Mouse (Mus musculus) MEL (cell line): ENCODE data around the gene Znhit6. TPM values are rescaled to one million over a fixed set of nuclear protein-coding genes. Genes with fewer than 3 reads are reported as not detected.
A peak's percentile ranks its signal among the peaks of the same experiment; 100 is the strongest.

Experiments
- DNase-seq: peaks from one replicate; pipeline ENCODE4 v3.0.0; 2011; ENCODE audit warnings: low read depth, low spot score
- H3K27ac ChIP-seq: 2 replicates; pipeline ENCODE4 v1.5.1; 2012; ENCODE audit warnings: low read depth, mild to moderate bottlenecking, control low read depth, low read length, moderate library complexity; ENCODE audit not compliant: control insufficient read depth
- H3K27me3 ChIP-seq, 2 experiments: fragments of 150-350 bp in 1 of 2; sonication (generic) in 1 of 2; 2 replicates each; pipeline ENCODE4 v1.6.1; 2012; ENCODE audit warnings: low read length in 2 of 2, mild to moderate bottlenecking in 2 of 2, improper control_type of control experiment in 1 of 2, moderate library complexity in 1 of 2; ENCODE audit not compliant: insufficient read depth in 2 of 2, control insufficient read depth in 1 of 2
- H3K36me3 ChIP-seq, 2 experiments: 2 replicates each; pipeline ENCODE4 v1.6.1; 2012 to 2014; ENCODE audit warnings: low read length in 2 of 2, improper control_type of control experiment in 1 of 2, inconsistent platforms in 1 of 2, mild to moderate bottlenecking in 1 of 2; ENCODE audit not compliant: insufficient read depth in 2 of 2, control insufficient read depth in 1 of 2
- H3K4me1 ChIP-seq, 2 experiments: fragments of 150-350 bp in 1 of 2; sonication (generic) in 1 of 2; 2 replicates each; pipeline ENCODE4 v1.6.1; 2012; ENCODE audit warnings: low read length in 2 of 2, improper control_type of control experiment in 1 of 2, mild to moderate bottlenecking in 1 of 2; ENCODE audit not compliant: insufficient read depth in 2 of 2, control insufficient read depth in 1 of 2
- H3K4me3 ChIP-seq, 2 experiments: fragments of 150-350 bp in 1 of 2; sonication (generic) in 1 of 2; 2 replicates each; pipeline ENCODE4 v1.5.1; 2012; ENCODE audit warnings: low read depth in 2 of 2, low read length in 2 of 2, mild to moderate bottlenecking in 2 of 2, moderate library complexity in 2 of 2, control low read depth in 1 of 2, improper control_type of control experiment in 1 of 2; ENCODE audit not compliant: control insufficient read depth in 1 of 2, insufficient read depth in 1 of 2
- H3K79me2 ChIP-seq: 2 replicates; pipeline ENCODE4 v1.6.1; 2012; ENCODE audit warnings: mild to moderate bottlenecking, low read length, moderate library complexity; ENCODE audit not compliant: control insufficient read depth, poor library complexity, insufficient read depth
- H3K9ac ChIP-seq: 2 replicates; pipeline ENCODE4 v1.6.1; 2012; ENCODE audit warnings: low read depth, mild to moderate bottlenecking, control low read depth, low read length, moderate library complexity; ENCODE audit not compliant: control insufficient read depth, poor library complexity, severe bottlenecking
- H3K9me3 ChIP-seq: fragments of 150-350 bp; sonication (generic); replicated peaks from 2 replicates; pipeline ENCODE4 v1.6.1; 2012; ENCODE audit warnings: mild to moderate bottlenecking, low read length, improper control_type of control experiment, moderate library complexity; ENCODE audit not compliant: insufficient read depth
- BHLHE40 ChIP-seq: IDR thresholded peaks from 2 replicates; pipeline ENCODE4 v1.6.1; 2012; ENCODE audit warnings: low read depth, mild to moderate bottlenecking, inconsistent platforms, low read length, improper control_type of control experiment, borderline replicate concordance
- CHD1 ChIP-seq: IDR thresholded peaks from 2 replicates; pipeline ENCODE4 v1.6.1; 2012; ENCODE audit warnings: low read depth, mild to moderate bottlenecking, inconsistent platforms, low read length, improper control_type of control experiment
- CHD2 ChIP-seq: IDR thresholded peaks from 2 replicates; pipeline ENCODE4 v1.6.1; 2011; ENCODE audit warnings: low read length, improper control_type of control experiment
- E2F4 ChIP-seq: IDR thresholded peaks from 2 replicates; pipeline ENCODE4 v1.6.1; 2011; ENCODE audit warnings: low read depth, low read length, improper control_type of control experiment, borderline replicate concordance
- ELF1 ChIP-seq: IDR thresholded peaks from 2 replicates; pipeline ENCODE4 v1.6.1; 2014; ENCODE audit warnings: low read depth, mild to moderate bottlenecking, inconsistent platforms, low read length, improper control_type of control experiment, moderate library complexity
- EP300 ChIP-seq, 2 experiments: IDR thresholded peaks; 2 replicates each; pipeline ENCODE4 v1.6.1; 2011; ENCODE audit warnings: improper control_type of control experiment in 2 of 2, low read length in 2 of 2, low read depth in 1 of 2, mild to moderate bottlenecking in 1 of 2
- ETS1 ChIP-seq: IDR thresholded peaks from 2 replicates; pipeline ENCODE4 v1.6.1; 2012; ENCODE audit warnings: low read depth, mild to moderate bottlenecking, inconsistent platforms, low read length, improper control_type of control experiment, moderate library complexity
- GABPA ChIP-seq: IDR thresholded peaks from 2 replicates; pipeline ENCODE4 v1.6.1; 2012; ENCODE audit warnings: low read depth, mild to moderate bottlenecking, inconsistent platforms, low read length, improper control_type of control experiment, moderate library complexity
- GATA1 ChIP-seq: IDR thresholded peaks from 2 replicates; pipeline ENCODE4 v1.6.1; 2011; ENCODE audit warnings: low read depth, low read length, improper control_type of control experiment
- HCFC1 ChIP-seq: IDR thresholded peaks from 2 replicates; pipeline ENCODE4 v1.6.1; 2012; ENCODE audit warnings: low read depth, mild to moderate bottlenecking, inconsistent platforms, low read length, improper control_type of control experiment, moderate library complexity
- JUND ChIP-seq: IDR thresholded peaks from 2 replicates; pipeline ENCODE4 v1.6.1; 2011; ENCODE audit warnings: low read depth, mild to moderate bottlenecking, improper control_type of control experiment, low read length
- KAT2A ChIP-seq: conservative IDR thresholded peaks from 2 replicates; pipeline ENCODE4 v1.6.1; 2012; ENCODE audit warnings: low read depth, low read length, improper control_type of control experiment, inconsistent platforms
- MAFK ChIP-seq: IDR thresholded peaks from 2 replicates; pipeline ENCODE4 v1.6.1; 2011; ENCODE audit warnings: low read depth, mild to moderate bottlenecking, low read length, improper control_type of control experiment, borderline replicate concordance
- MAX ChIP-seq: IDR thresholded peaks from 2 replicates; pipeline ENCODE4 v1.6.1; 2011; ENCODE audit warnings: low read length, improper control_type of control experiment
- MAZ ChIP-seq: IDR thresholded peaks from 2 replicates; pipeline ENCODE4 v1.6.1; 2012; ENCODE audit warnings: low read depth, mild to moderate bottlenecking, inconsistent platforms, low read length, improper control_type of control experiment
- MXI1 ChIP-seq: IDR thresholded peaks from 2 replicates; pipeline ENCODE4 v1.6.1; 2011; ENCODE audit warnings: mild to moderate bottlenecking, low read depth, low read length, improper control_type of control experiment
- MYB ChIP-seq: IDR thresholded peaks from 2 replicates; pipeline ENCODE4 v1.6.1; 2011; ENCODE audit warnings: mild to moderate bottlenecking, low read depth, low read length, improper control_type of control experiment
- MYC ChIP-seq: IDR thresholded peaks from 2 replicates; pipeline ENCODE4 v1.6.1; 2011; ENCODE audit warnings: low read depth, mild to moderate bottlenecking, low read length, improper control_type of control experiment, moderate library complexity
- NELFE ChIP-seq: IDR thresholded peaks from 2 replicates; pipeline ENCODE4 v1.6.1; 2011; ENCODE audit warnings: low read depth, low read length, improper control_type of control experiment
- NRF1 ChIP-seq: IDR thresholded peaks from 2 replicates; pipeline ENCODE4 v1.6.1; 2014; ENCODE audit warnings: low read depth, mild to moderate bottlenecking, inconsistent platforms, low read length, improper control_type of control experiment, moderate library complexity; ENCODE audit not compliant: poor library complexity, insufficient read depth, severe bottlenecking
- POLR2A ChIP-seq, 2 experiments: IDR thresholded peaks; 2 replicates each; pipeline ENCODE4 v1.6.1; 2011 to 2012; ENCODE audit warnings: low read length in 2 of 2, mild to moderate bottlenecking in 2 of 2, control low read depth in 1 of 2, improper control_type of control experiment in 1 of 2, low read depth in 1 of 2, moderate library complexity in 1 of 2; ENCODE audit not compliant: control insufficient read depth in 1 of 2, insufficient read depth in 1 of 2, poor library complexity in 1 of 2
- POLR2AphosphoS2 ChIP-seq: IDR thresholded peaks from 2 replicates; pipeline ENCODE4 v1.6.1; 2011; ENCODE audit warnings: low read length, improper control_type of control experiment
- POLR2AphosphoS5 ChIP-seq: IDR thresholded peaks from 2 replicates; pipeline ENCODE4 v1.6.1; 2012; ENCODE audit warnings: low read depth, borderline replicate concordance, mild to moderate bottlenecking, inconsistent platforms, low read length, moderate library complexity, mixed read lengths
- RAD21 ChIP-seq: IDR thresholded peaks from 2 replicates; pipeline ENCODE4 v1.6.1; 2011; ENCODE audit warnings: mild to moderate bottlenecking, low read depth, low read length, improper control_type of control experiment
- RCOR1 ChIP-seq: IDR thresholded peaks from 2 replicates; pipeline ENCODE4 v1.6.1; 2012; ENCODE audit warnings: low read depth, mild to moderate bottlenecking, inconsistent platforms, low read length, improper control_type of control experiment
- SIN3A ChIP-seq: IDR thresholded peaks from 2 replicates; pipeline ENCODE4 v1.6.1; 2012; ENCODE audit warnings: low read length, improper control_type of control experiment, inconsistent platforms
- SMC3 ChIP-seq: IDR thresholded peaks from 2 replicates; pipeline ENCODE4 v1.6.1; 2011; ENCODE audit warnings: low read depth, low read length, improper control_type of control experiment
- TAL1 ChIP-seq: IDR thresholded peaks from 2 replicates; pipeline ENCODE4 v1.6.1; 2012; ENCODE audit warnings: mild to moderate bottlenecking, inconsistent platforms, low read length, moderate library complexity, mixed read lengths
- TBP ChIP-seq: IDR thresholded peaks from 2 replicates; pipeline ENCODE4 v1.8.0; 2011; ENCODE audit warnings: low read depth, low read length, improper control_type of control experiment
- TCF12 ChIP-seq: IDR thresholded peaks from 2 replicates; pipeline ENCODE4 v1.6.1; 2014; ENCODE audit warnings: low read depth, mild to moderate bottlenecking, inconsistent platforms, low read length, improper control_type of control experiment, moderate library complexity
- UBTF ChIP-seq: IDR thresholded peaks from 2 replicates; pipeline ENCODE4 v1.6.1; 2012; ENCODE audit warnings: low read depth, mild to moderate bottlenecking, inconsistent platforms, low read length, improper control_type of control experiment, moderate library complexity, borderline replicate concordance; ENCODE audit not compliant: insufficient read depth
- USF2 ChIP-seq, 2 experiments: IDR thresholded peaks; 2 replicates each; pipeline ENCODE4 v1.6.1; 2011 to 2012; ENCODE audit warnings: improper control_type of control experiment in 2 of 2, low read length in 2 of 2, borderline replicate concordance in 1 of 2, inconsistent platforms in 1 of 2, low read depth in 1 of 2, mild to moderate bottlenecking in 1 of 2; ENCODE audit not compliant: insufficient read depth in 1 of 2
- ZC3H11A ChIP-seq: IDR thresholded peaks from 2 replicates; pipeline ENCODE4 v1.6.1; 2012; ENCODE audit warnings: low read depth, mild to moderate bottlenecking, inconsistent platforms, low read length, improper control_type of control experiment
- ZKSCAN1 ChIP-seq: IDR thresholded peaks from 2 replicates; pipeline ENCODE4 v1.6.1; 2012; ENCODE audit warnings: low read depth, mild to moderate bottlenecking, inconsistent platforms, low read length, improper control_type of control experiment, moderate library complexity
- ZMIZ1 ChIP-seq: IDR thresholded peaks from 2 replicates; pipeline ENCODE4 v1.6.1; 2012; ENCODE audit warnings: low read depth, mild to moderate bottlenecking, inconsistent platforms, low read length, improper control_type of control experiment, moderate library complexity
- ZNF384 ChIP-seq: IDR thresholded peaks from 2 replicates; pipeline ENCODE4 v1.6.1; 2012; ENCODE audit warnings: low read depth, mild to moderate bottlenecking, inconsistent platforms, low read length, improper control_type of control experiment
- polyA plus RNA-seq, 2 experiments: library from polyadenylated mRNA; stranded (reverse) in 1 of 2; unstranded in 1 of 2; fragments of >175 nt in 1 of 2; fragments of >200 nt in 1 of 2; gene quantifications; 2 replicates each; pipeline versions ENCODE4 v1.2.1 to v1.2.4; 2012; ENCODE audit warnings: low replicate concordance in 2 of 2, low read depth in 1 of 2; ENCODE audit not compliant: insufficient read length in 2 of 2, insufficient read depth in 1 of 2, missing spikeins in 1 of 2
- total RNA-seq: library from RNA; depleted of rRNA; stranded (reverse); fragments of 300-350 nt; gene quantifications from 2 replicates; pipeline ENCODE4 v1.2.3, GENCODE M21; 2012; rRNA removed

The Znhit6 gene
- 32.0 and 35.2 TPM in 2 replicates for total RNA-seq
- polyA plus RNA-seq: 100 to 1,000 TPM in 1 of 2 experiments, 10 to 100 TPM in 1; 61.4 to 337 TPM

- no peaks in the 10 kb centered on the region for H3K9me3 ChIP-seq
- no peaks in the 10 kb centered on the region for H3K27me3 ChIP-seq
- peak within 1 kb of the TSS; percentile 77 for H3K9ac ChIP-seq
- H3K36me3 ChIP-seq: peaks cover 7 to 10% of the 10 kb centered on the region in 2 experiments
- peak within 1 kb of the TSS; percentile 74 to 81 for H3K4me3 ChIP-seq
- peaks cover 0 to 7% of the 10 kb centered on the region in 2 experiments; a peak in 2 of 4 replicates for H3K4me1 ChIP-seq
- peaks cover 20% of the 10 kb centered on the region for H3K79me2 ChIP-seq
- peak; percentile 97 for DNase-seq
- H3K27ac ChIP-seq: peak within 1 kb of the TSS; percentile 55
- TF ChIP-seq E2F4 (no peak), CHD2 (no peak), BHLHE40 (peak; percentile 85), NRF1 (peak; percentile 47; the same call in 1 of the 2 replicates), GATA1 (no peak), ELF1 (peak; percentile 69), GABPA (no peak), ETS1 (peak; percentile 52), ZKSCAN1 (no peak), SIN3A (peak; percentile 98), HCFC1 (peak; percentile 93), MAX (peak; percentile 96), UBTF (no peak), ZNF384 (no peak), TAL1 (no peak), NELFE (peak; percentile 79), EP300 (IDR thresholded peaks at IDR 0.05; ENCODE audit: low read depth in 1 of 2, low read length in 2 of 2) (no peak), POLR2AphosphoS5 (no peak), ZC3H11A (no peak), CHD1 (no peak), MYB (no peak), JUND (no peak), MYC (peak; percentile 97), USF2 (IDR thresholded peaks at IDR 0.05; ENCODE audit: borderline replicate concordance in 1 of 2, insufficient read depth in 1 of 2, low read depth in 1 of 2, low read length in 2 of 2) (no peak), POLR2A (IDR thresholded peaks at IDR 0.05; ENCODE audit: control insufficient read depth in 1 of 2, insufficient read depth in 1 of 2, low read depth in 1 of 2, low read length in 2 of 2, poor library complexity in 1 of 2) (peak; percentile 87 to 92), POLR2AphosphoS2 (peak; percentile 78), RAD21 (no peak), MXI1 (peak; percentile 100), ZMIZ1 (peak; percentile 79), MAZ (peak; percentile 58; the same call in 1 of the 2 replicates), SMC3 (no peak), KAT2A (peak; percentile 77), TBP (peak; percentile 87), RCOR1 (no peak), TCF12 (0 out of 2 replicates have a peak, but pooled peaks have one; percentile 14), MAFK (no peak)
Measured at GRCm38 (mm10) chr3:145575743-145576481, at the start of gene Znhit6. Znhit6 (plus strand) TSS chr3:145576205.
